Mouse (Mus musculus) testis, postnatal 14 days (tissue): Measurements from ENCODE around the gene Synpo2.

Source experiments
- DNase-seq: peaks from one replicate; pipeline ENCODE4 v3.0.0; 2021; ENCODE audit warnings: low spot score

Gene Synpo2

GRCm38 (mm10) chr3:123205065-123205464, 30.9 kb downstream of the Synpo2 start:
- no peak for DNase-seq

GRCm38 (mm10) chr3:123204658-123205057, 31.3 kb downstream of the Synpo2 start:
- DNase-seq = no peak

- no peak for DNase-seq
These were observed 34.2 kb downstream of the Synpo2 start for GRCm38 (mm10) chr3:123201798-123202197.

- DNase-seq = no peak
These were observed 42.2 kb downstream of the Synpo2 start for GRCm38 (mm10) chr3:123193740-123194139.

- no peak for DNase-seq
These were observed 44.3 kb downstream of the Synpo2 start for GRCm38 (mm10) chr3:123191602-123192001.

- DNase-seq = no peak
These were observed 45.6 kb downstream of the Synpo2 start for GRCm38 (mm10) chr3:123190329-123190728.

GRCm38 (mm10) chr3:123189826-123190225, 46.1 kb downstream of the Synpo2 start:
- no peak for DNase-seq

- no peak for DNase-seq
These were observed 47.2 kb downstream of the Synpo2 start for GRCm38 (mm10) chr3:123188616-123189230.

- DNase-seq = no peak
These were observed 48.4 kb downstream of the Synpo2 start for GRCm38 (mm10) chr3:123187370-123188124.

- DNase-seq = no peak
These were observed 50.6 kb downstream of the Synpo2 start for GRCm38 (mm10) chr3:123185238-123185925.

GRCm38 (mm10) chr3:123184281-123184680, 51.7 kb downstream of the Synpo2 start:
- no peak for DNase-seq

GRCm38 (mm10) chr3:123179508-123179907, 56.4 kb downstream of the Synpo2 start:
- no peak for DNase-seq

GRCm38 (mm10) chr3:123179041-123179440, 56.9 kb downstream of the Synpo2 start:
- no peak for DNase-seq

GRCm38 (mm10) chr3:123178420-123178819, 57.5 kb downstream of the Synpo2 start:
- no peak for DNase-seq

GRCm38 (mm10) chr3:123176366-123177334, 59.3 kb downstream of the Synpo2 start:
- DNase-seq = no peak

- DNase-seq = no peak
These were observed 60.8 kb downstream of the Synpo2 start for GRCm38 (mm10) chr3:123175142-123175541.

GRCm38 (mm10) chr3:123174379-123174697, 61.6 kb downstream of the Synpo2 start:
- no peak for DNase-seq

GRCm38 (mm10) chr3:123173553-123174378, 62.2 kb downstream of the Synpo2 start:
- peak; percentile 33 for DNase-seq

- DNase-seq = no peak
These were observed 63.8 kb downstream of the Synpo2 start for GRCm38 (mm10) chr3:123172151-123172550.

GRCm38 (mm10) chr3:123169398-123169797, 66.6 kb downstream of the Synpo2 start:
- no peak for DNase-seq

- peak; percentile 62 for DNase-seq
These were observed 67.1 kb downstream of the Synpo2 start for GRCm38 (mm10) chr3:123168815-123169214.
